Mouse (Mus musculus): ENCODE data around the gene Abcg8.

- peak; percentile 69 for TF ChIP-seq CTCF (IDR thresholded peaks at IDR 0.05)
- TF ChIP-seq EP300 (IDR thresholded peaks at IDR 0.05; ENCODE audit: insufficient read depth, low read depth, low read length), result no peak
- TF ChIP-seq POLR2A (IDR thresholded peaks at IDR 0.05; ENCODE audit: insufficient read depth, low read depth, low read length), result no peak
These were observed 34.2 kb upstream of the Abcg8 start for GRCm38 (mm10) chr17:84641893-84642292.
